Mouse (Mus musculus): ENCODE results near the gene Cnppd1.

Gene Cnppd1

GRCm38 (mm10) chr1:75142301-75143261, at the start of gene Cnppd1, which contains the start of gene Retreg2:
Cnppd1 (minus strand) TSS chr1:75142711.
Retreg2 (plus strand) TSS chr1:75142778.
- peak; percentile 94 for DNase-seq (ENCODE audit: low spot score in 2 of 2)

- DNase-seq (ENCODE audit: low spot score in 2 of 2), result peak; percentile 84 to 89
Measured at GRCm38 (mm10) chr1:75191622-75192402, 49.3 kb upstream of the Cnppd1 start, which contains the start of the genes Ankzf1 and Atg9a. Ankzf1 (plus strand) TSS chr1:75192151. Atg9a (minus strand) TSS chr1:75192196.

GRCm38 (mm10) chr1:75191258-75191621, 48.7 kb upstream of the Cnppd1 start:
- no peak for DNase-seq (ENCODE audit: low spot score in 2 of 2)

- DNase-seq (ENCODE audit: low spot score in 2 of 2), result no peak
Measured at GRCm38 (mm10) chr1:75190577-75190976, 48.1 kb upstream of the Cnppd1 start.

- no peak for DNase-seq (ENCODE audit: low spot score in 2 of 2)
Measured at GRCm38 (mm10) chr1:75187914-75188483, 45.5 kb upstream of the Cnppd1 start.

- DNase-seq (ENCODE audit: low spot score in 2 of 2), result no peak
Measured at GRCm38 (mm10) chr1:75187126-75187525, 44.6 kb upstream of the Cnppd1 start.

- DNase-seq (ENCODE audit: low spot score in 2 of 2), result no peak
Measured at GRCm38 (mm10) chr1:75185495-75185894, 43.0 kb upstream of the Cnppd1 start.

- no peak for DNase-seq (ENCODE audit: low spot score in 2 of 2)
Measured at GRCm38 (mm10) chr1:75182160-75182559, 39.6 kb upstream of the Cnppd1 start.

- no peak for DNase-seq (ENCODE audit: low spot score in 2 of 2)
Measured at GRCm38 (mm10) chr1:75181377-75181870, 38.9 kb upstream of the Cnppd1 start.

- no peak for DNase-seq (ENCODE audit: low spot score in 2 of 2)
Measured at GRCm38 (mm10) chr1:75180741-75181140, 38.2 kb upstream of the Cnppd1 start.

GRCm38 (mm10) chr1:75180105-75180590, 37.6 kb upstream of the Cnppd1 start, which contains the start of gene Abcb6:
Abcb6 (minus strand) TSS chr1:75180392.
- peak; percentile 82 to 85 for DNase-seq (ENCODE audit: low spot score in 2 of 2)

- DNase-seq (ENCODE audit: low spot score in 2 of 2), result peak in 1 of 2 experiments; percentile 38
Measured at GRCm38 (mm10) chr1:75179334-75180104, 37.0 kb upstream of the Cnppd1 start.

- peak; percentile 98 for DNase-seq (ENCODE audit: low spot score in 2 of 2)
Measured at GRCm38 (mm10) chr1:75168472-75169464, 26.3 kb upstream of the Cnppd1 start, which contains the start of gene Zfand2b. Zfand2b (plus strand) TSS chr1:75168646.

GRCm38 (mm10) chr1:75168093-75168471, 25.6 kb upstream of the Cnppd1 start:
- no peak for DNase-seq (ENCODE audit: low spot score in 2 of 2)

GRCm38 (mm10) chr1:75160256-75160617, 17.7 kb upstream of the Cnppd1 start:
- no peak for DNase-seq (ENCODE audit: low spot score in 2 of 2)

- no peak for DNase-seq (ENCODE audit: low spot score in 2 of 2)
Measured at GRCm38 (mm10) chr1:75159540-75160255, 17.2 kb upstream of the Cnppd1 start.

GRCm38 (mm10) chr1:75158990-75159389, 16.5 kb upstream of the Cnppd1 start:
- DNase-seq (ENCODE audit: low spot score in 2 of 2), result no peak

GRCm38 (mm10) chr1:75155837-75156236, 13.3 kb upstream of the Cnppd1 start:
- DNase-seq (ENCODE audit: low spot score in 2 of 2), result no peak

GRCm38 (mm10) chr1:75148727-75149126, 6.2 kb upstream of the Cnppd1 start:
- no peak for DNase-seq (ENCODE audit: low spot score in 2 of 2)
